Mouse (Mus musculus): ENCODE measurements around the gene Unk.

DNA sequence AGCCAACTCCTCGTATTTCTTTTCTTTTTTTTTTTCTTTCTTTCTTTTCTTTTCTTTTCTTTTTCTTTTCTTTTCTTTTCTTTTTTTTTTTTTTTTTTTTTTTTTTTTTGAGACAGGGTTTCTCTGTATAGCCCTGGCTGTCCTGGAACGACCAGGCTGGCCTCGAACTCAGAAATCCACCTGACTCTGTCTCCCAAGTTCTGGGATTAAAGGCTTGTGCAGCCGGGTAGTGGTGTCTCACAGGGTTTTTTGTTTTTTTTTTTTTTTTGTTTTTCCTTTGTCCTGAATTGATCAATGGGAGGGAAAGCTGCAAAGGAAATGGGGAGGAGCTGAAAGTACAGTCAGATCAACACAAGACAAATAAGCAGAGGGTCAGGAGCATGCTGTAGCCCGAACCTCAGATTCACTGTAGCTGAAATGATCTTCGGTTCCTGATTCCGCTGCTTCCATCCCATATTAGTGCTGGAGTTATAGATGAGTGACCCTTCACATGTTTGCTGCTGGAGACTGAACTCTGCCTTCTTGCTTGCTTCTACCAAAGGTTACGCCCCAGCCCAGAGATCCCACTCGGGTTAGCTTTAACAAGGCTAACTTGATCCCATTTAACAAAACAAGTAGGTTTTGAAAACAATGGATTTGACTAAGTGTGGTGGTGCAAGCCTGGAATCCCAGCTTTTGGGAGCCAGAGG, 1.8 kb upstream of the Unk start:
- TF ChIP-seq POLR2A (IDR thresholded peaks at IDR 0.05; ENCODE audit: insufficient read depth, low read length), result no peak
- TF ChIP-seq CTCF (IDR thresholded peaks at IDR 0.05; ENCODE audit: low read depth, low read length), result no peak
- TF ChIP-seq EP300 (IDR thresholded peaks at IDR 0.05; ENCODE audit: insufficient read depth, low read depth, low read length), result no peak
